Mouse (Mus musculus) kidney, embryonic 14.5 days (tissue): ENCODE results near the gene Zranb3. TPM values are rescaled to one million over a fixed set of nuclear protein-coding genes. Genes with fewer than 3 reads are reported as not detected.

Experiments used
- ATAC-seq: fragments of 200-750 bp; cut with Nextera tagmentation; 2 replicates; pipeline ENCODE4 v1.8.0; 2017; ENCODE audit warnings: moderate number of reproducible peaks, mild to moderate bottlenecking, moderate TSS enrichment, moderate library complexity; ENCODE audit not compliant: low FRiP score, low TSS enrichment
- H3K27ac ChIP-seq: fragments of 300-500 bp; sonication (generic); 2 replicates; pipeline ENCODE4 v1.5.1; 2014; ENCODE audit warnings: low read depth, mild to moderate bottlenecking, low read length, moderate library complexity, mixed read lengths
- H3K27me3 ChIP-seq: fragments of 300-500 bp; sonication (generic); 2 replicates; pipeline ENCODE4 v1.6.1; 2014; ENCODE audit warnings: mild to moderate bottlenecking, low read length; ENCODE audit not compliant: control insufficient read depth, insufficient read depth
- H3K36me3 ChIP-seq: fragments of 300-500 bp; sonication (generic); 2 replicates; pipeline ENCODE4 v1.6.1; 2014; ENCODE audit warnings: low read length, mixed read lengths; ENCODE audit not compliant: control insufficient read depth, insufficient read depth
- H3K4me1 ChIP-seq: fragments of 300-500 bp; sonication (generic); 2 replicates; pipeline ENCODE4 v1.6.1; 2014; ENCODE audit warnings: low read length, mixed read lengths; ENCODE audit not compliant: control insufficient read depth, insufficient read depth
- H3K4me2 ChIP-seq: fragments of 300-500 bp; sonication (generic); replicated peaks from 2 replicates; pipeline ENCODE4 v1.6.1; 2014; ENCODE audit warnings: low read depth, mild to moderate bottlenecking, low read length
- H3K4me3 ChIP-seq: fragments of 300-500 bp; sonication (generic); 2 replicates; pipeline ENCODE4 v1.5.1; 2014; ENCODE audit warnings: mild to moderate bottlenecking, low read length
- H3K9ac ChIP-seq: fragments of 300-500 bp; sonication (generic); 2 replicates; pipeline ENCODE4 v1.6.1; 2014; ENCODE audit warnings: low read depth, mild to moderate bottlenecking, low read length, moderate library complexity
- H3K9me3 ChIP-seq: fragments of 300-500 bp; sonication (generic); 2 replicates; pipeline ENCODE4 v1.6.1; 2016; ENCODE audit warnings: low read length; ENCODE audit not compliant: control insufficient read depth
- WGBS: fragments of 180-500 bp; shearing (Covaris S2); extraction: QIAGEN DNeasy Blood & Tissue Kit; methylation state at CpG from one replicate; pipeline ENCODE4 v1.1.7; 2014; 5-methylcytosine and 5-hydroxymethylcytosine counted together
- polyA plus RNA-seq: library from polyadenylated mRNA; unstranded; fragments of >200 nt; fragmentation: Nextera tagmentation; extraction: Ambion mirVana; gene quantifications from 2 replicates; pipeline ENCODE4 v1.2.1, GENCODE M21; 2014

Zranb3 gene
- polyA plus RNA-seq, 1 experiment from 2014 or later: 14.4 TPM

- no peaks in the 10 kb centered on the region for H3K9me3 ChIP-seq
- H3K4me2 ChIP-seq: no peak overlapping the region
- H3K9ac ChIP-seq: no peak overlapping the region
- H3K27me3 ChIP-seq: no peaks in the 10 kb centered on the region
- no peak overlapping the region for H3K27ac ChIP-seq
- ATAC-seq: no peak
- H3K36me3 ChIP-seq: no peaks in the 10 kb centered on the region
- H3K4me3 ChIP-seq: no peak overlapping the region
- H3K4me1 ChIP-seq: no peaks in the 10 kb centered on the region
- 87% methylated on average over 4 of the region's 4 CpGs for WGBS
Measured at GRCm38 (mm10) chr1:128044181-128044580, 58.7 kb downstream of the Zranb3 start.

DNA sequence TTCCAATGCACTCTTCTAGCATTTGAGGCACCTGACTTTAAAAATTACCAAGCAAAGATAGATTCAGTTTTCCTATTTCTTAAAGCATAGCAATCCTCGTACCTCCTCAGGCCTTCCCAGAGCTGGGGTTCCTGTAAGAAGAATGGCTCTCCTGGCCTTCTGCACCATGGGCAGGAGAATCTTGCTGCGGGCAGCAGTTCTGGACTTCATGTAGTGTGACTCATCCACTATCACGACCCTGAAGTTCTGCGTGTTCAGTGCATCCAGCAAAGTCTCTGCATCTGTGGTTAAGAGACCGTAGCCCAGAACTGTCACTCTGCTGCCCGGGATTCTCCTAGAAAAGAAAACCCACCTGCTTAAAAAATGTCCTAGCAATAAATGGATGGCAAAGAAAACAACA is 66.6 kb downstream of the Zranb3 start:
- no peak overlapping the region for H3K27ac ChIP-seq
- H3K9me3 ChIP-seq: no peaks in the 10 kb centered on the region
- 72% methylated on average over 6 of the region's 6 CpGs for WGBS

DNA sequence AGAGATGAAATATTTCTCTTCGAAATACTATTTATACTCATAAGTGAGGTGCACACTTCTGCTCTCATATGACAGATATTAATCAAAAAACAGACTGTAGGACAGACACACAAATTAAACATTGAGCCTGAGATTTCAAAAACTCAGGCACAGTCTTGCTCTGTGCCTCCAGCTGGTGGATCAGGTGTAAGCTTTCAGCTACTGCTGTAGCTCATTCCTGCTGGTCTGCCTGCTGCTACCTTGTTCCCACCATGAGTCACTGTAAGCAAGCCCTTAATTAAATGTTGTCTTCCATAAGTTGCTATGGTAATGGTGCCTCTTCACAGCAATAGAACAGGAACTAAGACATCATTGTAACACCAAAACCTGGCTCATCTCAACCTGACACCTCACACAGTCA is 70.7 kb downstream of the Zranb3 start:
- H3K27me3 ChIP-seq: no peaks in the 10 kb centered on the region
- H3K9ac ChIP-seq: no peak overlapping the region
- ATAC-seq: no peak
- no peak overlapping the region for H3K27ac ChIP-seq
- H3K4me3 ChIP-seq: no peak overlapping the region
- no peaks in the 10 kb centered on the region for H3K36me3 ChIP-seq
- H3K9me3 ChIP-seq: no peaks in the 10 kb centered on the region
- H3K4me1 ChIP-seq: no peaks in the 10 kb centered on the region
- WGBS: 88% methylated on average over 1 of the region's 1 CpGs
- no peak overlapping the region for H3K4me2 ChIP-seq

More for the DNA sequence above, 66.6 kb downstream of the Zranb3 start:
- Histone ChIP-seq H3K27me3 (no peaks in the 10 kb centered on the region), H3K4me1 (no peaks in the 10 kb centered on the region), H3K4me3 (no peak overlapping the region), H3K36me3 (no peaks in the 10 kb centered on the region), H3K4me2 (no peak overlapping the region), H3K9ac (no peak overlapping the region)
- no peak for ATAC-seq

- no peak for ATAC-seq
- H3K4me1 ChIP-seq: no peaks in the 10 kb centered on the region
- no peaks in the 10 kb centered on the region for H3K36me3 ChIP-seq
- no peak overlapping the region for H3K4me2 ChIP-seq
- H3K9ac ChIP-seq: no peak overlapping the region
- no peak overlapping the region for H3K4me3 ChIP-seq
- no peak overlapping the region for H3K27ac ChIP-seq
- H3K9me3 ChIP-seq: no peaks in the 10 kb centered on the region
- no peaks in the 10 kb centered on the region for H3K27me3 ChIP-seq
- WGBS: 93% methylated on average over 2 of the region's 2 CpGs
Measured at GRCm38 (mm10) chr1:128031524-128031923, 71.3 kb downstream of the Zranb3 start.

- 82% methylated on average over 4 of the region's 4 CpGs for WGBS
- no peaks in the 10 kb centered on the region for H3K36me3 ChIP-seq
- no peak overlapping the region; the same call in 1 of the 2 replicates for H3K27ac ChIP-seq
- H3K4me1 ChIP-seq: no peaks in the 10 kb centered on the region
- no peaks in the 10 kb centered on the region for H3K9me3 ChIP-seq
- H3K4me3 ChIP-seq: no peak overlapping the region
- peak; percentile 66; the same call in 1 of the 2 replicates for ATAC-seq
- H3K27me3 ChIP-seq: no peaks in the 10 kb centered on the region
- H3K9ac ChIP-seq: no peak overlapping the region
- H3K4me2 ChIP-seq: no peak overlapping the region
Measured at GRCm38 (mm10) chr1:128024363-128025114, 78.3 kb downstream of the Zranb3 start.

- no peak for ATAC-seq
- Histone ChIP-seq H3K4me2 (no peak overlapping the region), H3K27me3 (no peaks in the 10 kb centered on the region), H3K9ac (no peak overlapping the region), H3K4me1 (no peaks in the 10 kb centered on the region), H3K4me3 (no peak overlapping the region), H3K36me3 (no peaks in the 10 kb centered on the region), H3K9me3 (no peaks in the 10 kb centered on the region), H3K27ac (no peak overlapping the region)
- WGBS: 83% methylated on average over 2 of the region's 2 CpGs
Measured at GRCm38 (mm10) chr1:128020001-128020770, 82.7 kb downstream of the Zranb3 start.

DNA sequence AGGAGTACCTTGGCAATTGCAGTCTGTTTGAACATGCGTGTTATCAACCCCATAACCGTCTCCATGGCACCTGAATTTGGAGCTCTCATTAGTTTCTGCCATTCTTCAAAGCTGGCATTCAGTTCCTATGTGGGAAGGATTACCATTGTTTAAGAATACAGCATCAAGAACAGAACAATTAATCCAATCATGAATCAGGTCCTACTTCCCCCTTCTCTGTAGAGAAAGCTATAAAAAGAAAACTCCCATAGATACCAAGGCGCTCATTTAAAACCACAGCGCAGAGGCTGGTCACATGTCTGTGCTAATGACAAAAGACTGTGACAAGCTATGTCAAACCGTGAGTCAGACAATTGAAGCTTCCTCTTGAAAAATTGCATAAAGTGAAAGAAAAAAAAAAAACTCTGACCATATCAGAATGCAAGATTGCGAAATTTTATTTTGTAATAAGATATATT is 86.8 kb downstream of the Zranb3 start:
- no peak overlapping the region for H3K4me3 ChIP-seq
- no peaks in the 10 kb centered on the region for H3K36me3 ChIP-seq
- H3K4me2 ChIP-seq: no peak overlapping the region
- no peak for ATAC-seq
- WGBS: 89% methylated on average over 6 of the region's 6 CpGs
- no peaks in the 10 kb centered on the region for H3K27me3 ChIP-seq
- no peak overlapping the region for H3K27ac ChIP-seq
- H3K9ac ChIP-seq: no peak overlapping the region
- H3K9me3 ChIP-seq: no peaks in the 10 kb centered on the region
- no peaks in the 10 kb centered on the region for H3K4me1 ChIP-seq

DNA sequence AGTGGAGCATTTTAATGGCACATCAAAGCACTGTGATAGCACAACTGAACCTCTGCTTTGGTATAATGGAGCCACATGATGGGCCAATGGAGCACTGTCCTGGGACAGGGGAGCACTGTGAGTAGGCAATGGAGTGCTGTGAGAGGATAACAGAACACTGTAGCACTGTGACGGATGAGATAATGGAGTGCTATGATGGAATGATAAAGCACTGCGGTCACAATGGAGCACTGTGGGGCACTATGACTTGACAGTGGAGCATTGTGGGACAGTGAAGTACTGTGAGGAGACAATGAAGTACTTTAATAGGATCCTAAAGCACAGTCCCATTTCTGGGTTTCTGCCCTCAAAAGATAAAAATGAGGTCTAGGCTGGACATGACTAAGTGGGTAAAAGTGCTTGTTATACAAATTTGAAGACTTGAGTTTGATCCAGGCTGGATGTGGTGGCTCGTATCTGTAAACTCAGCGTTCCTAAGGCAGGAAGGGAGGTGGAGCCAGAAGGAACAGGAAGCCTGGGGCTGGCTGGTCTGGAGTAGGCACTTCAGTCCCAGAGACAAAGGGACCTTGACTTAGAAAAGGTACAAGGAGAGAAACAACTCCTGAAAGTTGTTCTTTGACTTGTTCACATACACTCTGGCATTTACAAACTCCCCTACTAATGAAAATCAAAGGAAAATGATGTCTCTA is 89.0 kb downstream of the Zranb3 start:
- no peak for ATAC-seq
- Histone ChIP-seq H3K9ac (no peak overlapping the region), H3K27ac (no peak overlapping the region), H3K36me3 (no peaks in the 10 kb centered on the region), H3K4me1 (no peaks in the 10 kb centered on the region), H3K27me3 (no peaks in the 10 kb centered on the region), H3K4me3 (no peak overlapping the region), H3K4me2 (no peak overlapping the region), H3K9me3 (no peaks in the 10 kb centered on the region)
- 83% methylated on average over 4 of the region's 4 CpGs for WGBS
